Mouse (Mus musculus): ENCODE measurements at regions not wholly inside any gene's neighbourhood (a gene's known extent, or its start where the extent isn't known, plus 50 kb on each side); places are given as distances from the start of the nearest gene placed in this dataset.
A peak's percentile ranks its signal among the peaks of the same experiment; 100 is the strongest.

GRCm38 (mm10) chr19:15230129-15230927 is 632.5 kb upstream of the Tle4 start:
- no peak for DNase-seq (ENCODE audit: low spot score)

DNA sequence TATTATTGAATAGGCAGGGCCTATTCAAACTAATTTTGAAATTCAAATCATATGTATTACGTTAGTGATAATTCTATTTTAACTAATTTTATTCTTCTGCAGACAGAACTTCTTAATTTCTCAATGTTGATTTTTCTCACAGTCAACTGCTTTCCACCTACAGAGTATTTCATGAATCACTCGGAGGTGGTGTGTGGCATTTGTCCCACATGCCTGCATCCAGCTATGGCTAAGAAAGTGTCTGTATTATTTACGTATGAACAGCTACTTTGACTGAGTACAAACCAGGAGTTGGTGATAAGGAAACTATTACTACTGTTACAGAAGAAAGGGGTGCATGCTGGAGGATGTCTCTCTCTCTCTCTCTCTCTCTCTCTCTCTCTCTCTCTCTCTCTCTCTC is 619.5 kb upstream of the Tle4 start:
- DNase-seq (ENCODE audit: low spot score): no peak

- no peak for DNase-seq (ENCODE audit: low spot score)
Observed at GRCm38 (mm10) chr19:15214651-15215050, 616.8 kb upstream of the Tle4 start.

- no peak for DNase-seq (ENCODE audit: low spot score)
Observed at GRCm38 (mm10) chr19:15212881-15213280, 615.0 kb upstream of the Tle4 start.

- DNase-seq (ENCODE audit: low spot score): no peak
Observed at GRCm38 (mm10) chr19:15203039-15203438, 605.2 kb upstream of the Tle4 start.

- DNase-seq (ENCODE audit: low spot score): no peak
Observed at GRCm38 (mm10) chr19:15201262-15201661, 603.4 kb upstream of the Tle4 start.

DNA sequence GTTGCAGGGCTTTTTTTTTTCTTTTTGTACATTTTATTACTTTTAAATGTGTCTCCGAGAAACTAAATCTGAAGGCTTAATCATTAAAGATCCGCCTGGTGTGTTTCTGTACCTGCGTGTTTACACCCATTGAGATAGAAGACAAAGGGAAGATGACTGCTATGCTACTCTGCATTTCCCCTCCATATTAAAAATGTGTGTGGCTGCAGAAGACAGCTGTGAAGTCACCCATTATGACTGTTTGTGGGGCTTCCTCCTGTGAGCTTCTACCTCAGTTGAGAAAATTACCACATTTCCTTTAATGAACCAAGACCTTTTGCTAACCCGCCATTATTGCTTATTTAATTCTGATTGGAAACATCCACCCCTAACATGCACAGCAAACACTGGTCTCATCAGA is 602.9 kb upstream of the Tle4 start:
- DNase-seq (ENCODE audit: low spot score): no peak

GRCm38 (mm10) chr19:15200361-15200760 is 602.5 kb upstream of the Tle4 start:
- DNase-seq (ENCODE audit: low spot score): no peak

DNA sequence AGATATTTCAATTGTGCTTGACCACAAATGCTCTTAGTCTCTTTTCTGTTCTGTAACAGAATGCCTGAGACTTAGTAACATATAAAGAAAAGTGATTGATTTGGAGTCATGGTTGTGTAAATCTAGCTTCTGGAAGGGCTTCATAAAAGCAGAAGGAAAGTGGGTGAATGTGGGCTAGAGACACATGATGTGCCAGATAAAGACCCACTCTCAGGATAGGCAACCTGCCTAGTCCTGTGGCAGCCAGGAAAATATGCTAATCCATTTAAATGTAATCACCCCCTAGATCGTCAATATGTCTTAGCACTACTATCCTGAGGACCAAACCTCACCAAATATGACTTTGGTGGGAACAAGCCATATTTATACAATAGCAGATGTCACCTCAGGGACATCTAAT is 601.8 kb upstream of the Tle4 start:
- peak; percentile 43 for DNase-seq (ENCODE audit: low spot score)

- DNase-seq (ENCODE audit: low spot score): no peak
Observed at GRCm38 (mm10) chr19:15175221-15175620, 577.4 kb upstream of the Tle4 start.

GRCm38 (mm10) chr19:15173301-15173700 is 575.5 kb upstream of the Tle4 start:
- no peak for DNase-seq (ENCODE audit: low spot score)

- no peak for DNase-seq (ENCODE audit: low spot score)
Observed at GRCm38 (mm10) chr19:15167184-15167583, 569.3 kb upstream of the Tle4 start.

GRCm38 (mm10) chr19:15160641-15161040 is 562.8 kb upstream of the Tle4 start:
- DNase-seq (ENCODE audit: low spot score): no peak

DNA sequence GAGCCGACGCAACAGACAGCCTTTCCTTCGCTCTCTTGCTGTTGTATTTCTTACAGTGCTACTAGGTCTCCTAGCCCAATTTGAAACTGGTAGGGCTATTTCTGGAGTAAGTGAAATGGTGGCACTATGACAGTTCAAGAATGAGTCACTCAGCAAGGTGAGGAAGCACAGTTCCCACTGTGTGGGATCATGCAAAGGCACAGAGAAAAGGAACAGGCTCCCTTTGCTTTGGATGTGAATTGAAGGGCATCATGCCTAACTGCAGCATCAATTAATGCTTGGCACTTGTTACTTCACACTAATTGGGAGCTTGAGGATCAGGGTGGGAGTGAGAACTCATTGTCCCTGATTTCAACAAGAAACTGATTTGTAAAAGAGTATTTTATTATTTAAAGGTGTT is 560.8 kb upstream of the Tle4 start:
- peak; percentile 8 for DNase-seq (ENCODE audit: low spot score)

GRCm38 (mm10) chr19:15158177-15158576 is 560.3 kb upstream of the Tle4 start:
- DNase-seq (ENCODE audit: low spot score): no peak

DNA sequence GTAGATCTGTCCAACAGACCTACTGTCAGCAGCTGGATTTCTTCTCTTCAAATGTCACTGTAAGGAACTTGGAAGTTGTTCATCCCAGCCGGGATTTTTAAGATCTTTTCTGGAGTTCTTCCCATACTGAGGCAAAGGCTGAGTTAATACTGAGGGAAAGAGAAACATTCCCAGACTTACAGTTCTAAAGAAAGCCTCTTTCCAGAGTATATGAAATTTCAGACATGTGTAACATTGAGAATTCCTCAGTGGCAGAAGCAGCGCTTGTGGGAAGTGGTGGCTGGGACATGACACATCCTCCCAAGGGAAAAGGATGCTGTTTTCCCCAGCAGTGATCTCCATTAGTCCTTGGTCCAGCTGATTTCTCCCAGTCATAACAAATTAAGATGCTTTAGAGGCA is 556.8 kb upstream of the Tle4 start:
- no peak for DNase-seq (ENCODE audit: low spot score)

DNA sequence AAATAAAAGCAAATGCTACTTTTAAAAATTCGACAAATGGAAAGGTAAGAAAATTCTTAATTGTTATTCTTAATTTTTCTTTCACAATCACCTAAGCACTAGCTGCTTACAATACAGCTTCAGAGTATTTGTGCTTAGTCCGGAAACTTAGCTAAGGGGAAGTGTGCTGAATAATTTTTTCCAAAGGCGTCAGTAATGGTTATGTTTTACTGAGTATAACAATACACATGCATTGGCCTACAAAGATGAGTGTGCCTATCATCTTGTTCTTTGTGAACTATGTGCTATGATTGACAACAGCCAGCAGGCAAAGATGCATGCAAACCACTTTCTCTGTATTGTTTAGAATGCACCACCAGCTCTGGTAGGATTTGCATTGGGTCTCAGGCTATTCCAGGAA is 548.5 kb upstream of the Tle4 start:
- no peak for DNase-seq (ENCODE audit: low spot score)

- no peak for DNase-seq (ENCODE audit: low spot score)
Observed at GRCm38 (mm10) chr19:15127122-15127521, 529.3 kb upstream of the Tle4 start.

- no peak for DNase-seq (ENCODE audit: low spot score)
Observed at GRCm38 (mm10) chr19:15108441-15109026, 510.7 kb upstream of the Tle4 start.

DNA sequence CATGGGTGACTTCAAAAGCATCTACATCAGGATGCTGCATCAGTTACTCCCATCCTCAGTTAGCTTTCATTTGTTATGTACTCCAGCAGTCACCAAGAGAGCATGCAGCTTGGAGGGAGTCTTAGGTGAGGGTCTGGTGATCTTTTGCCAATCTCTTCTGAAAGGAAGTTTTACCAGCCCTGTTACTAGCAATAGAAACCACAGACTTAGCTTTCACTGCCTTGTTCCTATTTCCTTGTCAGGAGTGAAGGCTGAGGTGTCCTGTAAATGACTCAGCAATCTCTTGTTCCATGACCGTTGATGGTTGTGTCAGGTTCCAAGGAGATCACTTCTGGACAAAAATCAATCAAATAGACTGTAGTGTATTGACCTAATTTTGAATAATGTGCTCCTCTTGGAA is 497.2 kb upstream of the Tle4 start:
- DNase-seq (ENCODE audit: low spot score): no peak

GRCm38 (mm10) chr19:15093534-15093933 is 495.7 kb upstream of the Tle4 start:
- DNase-seq (ENCODE audit: low spot score): no peak

- no peak for DNase-seq (ENCODE audit: low spot score)
Observed at GRCm38 (mm10) chr19:15080638-15081037, 482.8 kb upstream of the Tle4 start.

DNA sequence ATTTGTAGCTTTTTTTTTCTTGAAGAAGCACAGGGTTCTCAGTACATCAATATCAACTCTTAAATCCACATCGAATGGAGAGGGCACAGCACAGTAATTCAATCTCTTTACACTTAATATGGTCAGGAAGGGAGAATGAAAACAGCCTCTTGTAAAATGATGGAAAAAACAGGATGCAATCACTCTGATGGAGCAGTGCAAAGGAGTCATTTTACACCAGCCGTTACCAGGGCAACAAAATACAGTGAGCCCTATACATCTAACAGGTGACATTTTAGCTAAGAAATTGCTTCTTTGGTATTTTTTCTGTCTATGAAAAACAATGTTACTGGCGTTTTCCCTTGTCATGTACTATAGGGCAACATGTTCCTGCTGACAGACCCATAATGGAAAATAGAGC is 459.9 kb upstream of the Tle4 start:
- no peak for DNase-seq (ENCODE audit: low spot score)

DNA sequence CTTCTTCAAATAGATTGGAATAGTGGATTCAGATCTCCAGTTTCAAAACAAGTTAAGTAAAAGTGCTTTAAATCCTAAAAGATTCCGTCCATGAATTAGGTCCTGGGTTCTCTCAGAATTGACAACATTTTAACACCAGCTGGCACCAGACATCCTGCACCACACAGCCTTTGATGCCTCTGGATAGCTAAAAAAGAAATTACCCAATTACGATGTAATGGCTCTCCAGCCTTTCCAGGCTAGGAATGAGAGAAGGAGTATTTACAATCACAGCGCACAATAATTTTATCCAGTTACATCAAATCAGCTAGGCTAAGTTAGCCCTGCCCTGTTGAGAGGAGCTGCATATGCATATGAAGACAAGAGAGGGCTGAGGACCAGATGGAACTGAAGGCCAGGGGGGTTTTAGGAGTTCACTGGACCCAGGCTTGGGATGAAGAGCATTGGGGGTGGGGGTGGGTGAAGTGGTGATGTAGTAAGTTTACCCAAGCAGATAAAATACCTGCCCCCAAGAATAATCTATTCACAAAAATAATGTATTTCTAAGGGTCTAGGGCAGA is 455.8 kb upstream of the Tle4 start:
- DNase-seq (ENCODE audit: low spot score): no peak

All from layer of hippocampus, adult 11-12 months (tissue).